Mouse (Mus musculus) v-Abl transformed pro-B cells (cell line): Measurements from ENCODE around the gene Ankrd61.

Source experiments
- in situ Hi-C, 2 experiments: fragments of 400-800 bp; cut with MboI; formaldehyde crosslinking; loops; one replicate each; pipeline ENCODE4 v1.15.1; 2025; ENCODE audit not compliant: unreplicated experiment in 2 of 2

The Ankrd61 gene

GRCm38 (mm10) chr5:143902111-143902510 lies 4.6 kb upstream of the Ankrd61 start:
- in situ Hi-C loops, result no loop called here

GRCm38 (mm10) chr5:143893396-143893795 lies 4.1 kb downstream of the Ankrd61 start:
- in situ Hi-C loops, result no loop called here

GRCm38 (mm10) chr5:143892255-143892886 lies 5.1 kb downstream of the Ankrd61 start:
- in situ Hi-C loops, result no loop called here

GRCm38 (mm10) chr5:143890741-143891140 lies 6.7 kb downstream of the Ankrd61 start:
- in situ Hi-C loops, result no loop called here

GRCm38 (mm10) chr5:143885274-143885673 lies 12.2 kb downstream of the Ankrd61 start:
- in situ Hi-C loops, result no loop called here

- in situ Hi-C loops, result no loop called here
Measured at GRCm38 (mm10) chr5:143874571-143874970, 22.9 kb downstream of the Ankrd61 start.

GRCm38 (mm10) chr5:143871547-143872169 lies 25.8 kb downstream of the Ankrd61 start:
- in situ Hi-C loops, result no loop called here
